Mouse (Mus musculus) kidney, adult 11 months (tissue): ENCODE data around the gene Ap4m1.
A peak's percentile ranks its signal among the peaks of the same experiment; 100 is the strongest.

Experiments
- DNase-seq: peaks from one replicate; pipeline ENCODE4 v3.0.0; 2022

The Ap4m1 gene

GRCm38 (mm10) chr5:138171695-138172491 lies at the start of gene Ap4m1, which contains the start of gene Mcm7:
TSS of gene Ap4m1 (plus strand) at chr5:138172002.
TSS of gene Mcm7 (minus strand) at chr5:138172422.
- peak; percentile 98 for DNase-seq

GRCm38 (mm10) chr5:138132425-138133064 lies 39.3 kb upstream of the Ap4m1 start:
- DNase-seq: peak; percentile 70

- DNase-seq: no peak
Measured at GRCm38 (mm10) chr5:138137257-138137656, 34.5 kb upstream of the Ap4m1 start.

GRCm38 (mm10) chr5:138137935-138138549 lies 33.8 kb upstream of the Ap4m1 start:
- no peak for DNase-seq

GRCm38 (mm10) chr5:138138585-138138984 lies 33.2 kb upstream of the Ap4m1 start:
- DNase-seq: no peak

- DNase-seq: no peak
Measured at GRCm38 (mm10) chr5:138154390-138154789, 17.4 kb upstream of the Ap4m1 start.

GRCm38 (mm10) chr5:138155443-138155976 lies 16.3 kb upstream of the Ap4m1 start, which contains the start of gene Zfp113:
TSS of gene Zfp113 (minus strand) at chr5:138155744.
- peak; percentile 95 for DNase-seq

- no peak for DNase-seq
Measured at GRCm38 (mm10) chr5:138160224-138160762, 11.5 kb upstream of the Ap4m1 start.

- peak; percentile 91 for DNase-seq
Measured at GRCm38 (mm10) chr5:138160842-138161665, 10.7 kb upstream of the Ap4m1 start, which contains the start of gene Cops6. TSS of gene Cops6 (plus strand) at chr5:138161071.

GRCm38 (mm10) chr5:138163046-138163445 lies 8.8 kb upstream of the Ap4m1 start:
- DNase-seq: no peak

GRCm38 (mm10) chr5:138163610-138164009 lies 8.2 kb upstream of the Ap4m1 start:
- no peak for DNase-seq

- no peak for DNase-seq
Measured at GRCm38 (mm10) chr5:138165594-138165993, 6.2 kb upstream of the Ap4m1 start.

- peak; percentile 98 for DNase-seq
Measured at GRCm38 (mm10) chr5:138170936-138171561, 753 bp upstream of the Ap4m1 start.

- DNase-seq: no peak
Measured at GRCm38 (mm10) chr5:138173217-138173616, 1.4 kb downstream of the Ap4m1 start.

GRCm38 (mm10) chr5:138186950-138187638 lies 15.3 kb downstream of the Ap4m1 start, which contains the start of the genes Taf6 and Cnpy4:
TSS of gene Taf6 (minus strand) at chr5:138187451.
TSS of gene Cnpy4 (plus strand) at chr5:138187485.
- DNase-seq: peak; percentile 78

GRCm38 (mm10) chr5:138187661-138188306 lies 16.0 kb downstream of the Ap4m1 start:
- peak; percentile 75 for DNase-seq

- peak; percentile 86 for DNase-seq
Measured at GRCm38 (mm10) chr5:138193771-138194727, 22.2 kb downstream of the Ap4m1 start, which contains the start of gene Mblac1. TSS of gene Mblac1 (plus strand) at chr5:138194314.

GRCm38 (mm10) chr5:138194755-138195345 lies 23.0 kb downstream of the Ap4m1 start:
- no peak for DNase-seq
